Mouse (Mus musculus) stomach, postnatal 0 days (tissue): ENCODE measurements around the gene Mospd2. TPM values are rescaled to one million over a fixed set of nuclear protein-coding genes. Genes with fewer than 3 reads are reported as not detected.

Experiments used
- ATAC-seq: fragments of 200-750 bp; cut with Nextera tagmentation; 2 replicates; pipeline ENCODE4 v1.8.0; 2017; ENCODE audit not compliant: low FRiP score, low TSS enrichment
- DNase-seq: peaks from one replicate; pipeline ENCODE4 v3.0.0-alpha.2; 2016; ENCODE audit warnings: low spot score
- H3K27ac ChIP-seq: fragments of 300-500 bp; sonication (generic); replicated peaks from 2 replicates; pipeline ENCODE4 v1.5.1; 2014; ENCODE audit warnings: mild to moderate bottlenecking, control low read depth
- H3K27me3 ChIP-seq: fragments of 300-500 bp; sonication (generic); 2 replicates; pipeline ENCODE4 v1.6.1; 2014; ENCODE audit warnings: low read length; ENCODE audit not compliant: control insufficient read depth, insufficient read depth
- H3K36me3 ChIP-seq: fragments of 300-500 bp; sonication (generic); 2 replicates; pipeline ENCODE4 v1.6.1; 2014; ENCODE audit warnings: low read length, mixed read lengths; ENCODE audit not compliant: control insufficient read depth, insufficient read depth
- H3K4me1 ChIP-seq: fragments of 300-500 bp; sonication (generic); replicated peaks from 2 replicates; pipeline ENCODE4 v1.6.1; 2014; ENCODE audit warnings: antibody characterized with exemption; ENCODE audit not compliant: control insufficient read depth, insufficient read depth
- H3K4me2 ChIP-seq: fragments of 300-500 bp; sonication (generic); replicated peaks from 2 replicates; pipeline ENCODE4 v1.6.1; 2014; ENCODE audit warnings: low read depth, mild to moderate bottlenecking, control low read depth, moderate library complexity
- H3K4me3 ChIP-seq: fragments of 300-500 bp; sonication (generic); 2 replicates; pipeline ENCODE4 v1.5.1; 2014; ENCODE audit warnings: low read depth, low read length, control low read depth
- H3K9ac ChIP-seq: fragments of 300-500 bp; sonication (generic); 2 replicates; pipeline ENCODE4 v1.6.1; 2014; ENCODE audit warnings: mild to moderate bottlenecking, low read length, control low read depth, mixed read lengths
- H3K9me3 ChIP-seq: fragments of 300-500 bp; sonication (generic); 2 replicates; pipeline ENCODE4 v1.6.1; 2016; ENCODE audit warnings: low read length; ENCODE audit not compliant: control insufficient read depth
- CTCF ChIP-seq: IDR thresholded peaks from 2 replicates; pipeline ENCODE4 v1.5.1; 2016; ENCODE audit warnings: antibody characterized with exemption, low read depth, mild to moderate bottlenecking, moderate library complexity
- EP300 ChIP-seq: optimal IDR thresholded peaks from 2 replicates; pipeline ENCODE3; 2016; ENCODE audit warnings: antibody characterized with exemption
- WGBS: fragments of 180-500 bp; shearing (Covaris S2); extraction: QIAGEN DNeasy Blood & Tissue Kit; methylation state at CpG from one replicate; pipeline ENCODE4 v1.1.7; 2014; 5-methylcytosine and 5-hydroxymethylcytosine counted together
- polyA plus RNA-seq: library from polyadenylated mRNA; unstranded; fragments of >200 nt; fragmentation: Nextera tagmentation; extraction: Ambion mirVana; gene quantifications from 2 replicates; pipeline ENCODE4 v1.2.1, GENCODE M21; 2015

Mospd2 gene
- polyA plus RNA-seq, 1 experiment from 2014 or later = 19.4 TPM

DNA sequence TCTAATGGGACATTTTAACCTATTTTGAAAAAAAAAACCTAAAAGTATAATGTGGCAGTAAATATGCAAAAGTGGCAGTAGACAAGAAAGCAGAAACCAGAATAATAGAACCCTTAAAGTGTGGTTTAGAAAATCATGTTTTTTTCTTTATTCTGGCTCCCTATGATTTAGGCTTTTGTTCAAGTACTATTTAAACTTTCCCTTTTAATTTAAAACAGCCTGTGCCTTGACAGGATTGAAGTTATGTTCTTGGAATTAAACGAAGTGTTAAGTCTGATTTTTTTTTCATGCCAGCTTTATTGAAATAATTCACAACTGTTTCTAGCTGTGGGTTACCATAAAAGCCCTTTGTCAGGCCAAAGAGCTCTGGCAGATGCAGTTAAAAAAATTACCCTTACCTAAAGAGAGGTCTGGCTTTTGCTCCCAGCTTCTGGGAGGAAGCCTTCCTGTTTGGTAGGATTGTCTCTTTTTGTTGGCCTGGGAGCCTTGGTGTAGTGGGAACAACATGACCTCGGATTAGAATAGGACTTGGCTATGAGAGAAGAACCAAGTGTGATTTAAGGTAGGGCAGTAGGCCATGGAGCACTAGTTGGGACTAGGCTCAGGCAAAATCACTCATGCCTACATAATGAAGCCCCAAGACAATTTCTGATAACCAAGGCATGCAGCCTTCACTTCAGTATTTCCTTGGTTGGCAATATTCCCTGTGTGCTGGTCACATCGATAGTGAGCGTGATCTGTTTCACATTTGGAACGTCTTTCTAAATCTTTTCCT lies 27.4 kb downstream of the Mospd2 start:
- Histone ChIP-seq H3K9ac (no peak overlapping the region), H3K36me3 (no peaks in the 10 kb centered on the region), H3K9me3 (no peaks in the 10 kb centered on the region), H3K4me1 (no peaks in the 10 kb centered on the region), H3K4me3 (no peak overlapping the region), H3K27ac (no peak overlapping the region), H3K27me3 (no peaks in the 10 kb centered on the region), H3K4me2 (no peak overlapping the region)
- no peak for TF ChIP-seq EP300
- TF ChIP-seq CTCF = no peak
- WGBS = 69% methylated on average over 5 of the region's 5 CpGs
- ATAC-seq = no peak
- no peak for DNase-seq

DNA sequence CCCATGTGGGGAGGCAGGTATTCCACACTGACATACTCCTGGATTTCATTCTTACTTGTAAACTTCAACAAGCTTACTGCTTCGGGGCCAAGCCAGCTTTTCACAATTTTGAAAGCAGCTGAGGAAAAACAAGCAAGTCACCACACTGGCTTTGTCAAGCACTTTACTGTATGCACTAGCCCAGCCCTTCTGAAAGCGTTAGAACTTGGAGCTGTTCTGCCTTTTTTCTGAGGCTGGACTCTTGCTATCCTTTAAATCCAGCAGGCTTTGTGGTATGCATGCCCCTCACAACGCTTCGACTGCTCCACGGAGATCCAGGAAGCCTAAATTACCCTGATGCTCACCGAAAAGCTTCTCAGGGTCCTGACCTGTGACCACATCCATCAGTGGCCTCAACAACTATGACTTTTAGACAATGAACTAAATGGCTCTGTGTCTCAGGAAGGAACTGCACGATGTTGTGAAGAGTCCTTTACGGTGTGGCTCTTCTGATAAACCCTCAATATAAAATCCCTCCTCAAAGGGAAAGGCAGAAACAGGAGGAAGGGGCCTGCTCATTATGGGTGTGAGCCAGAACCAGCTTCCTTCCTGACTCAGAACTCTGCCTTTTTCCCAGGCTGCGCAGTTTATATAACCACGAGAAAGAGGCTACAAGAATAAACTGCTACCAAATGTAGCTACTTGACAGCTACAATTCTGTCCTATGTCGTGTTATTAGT lies 28.2 kb downstream of the Mospd2 start:
- Histone ChIP-seq H3K36me3 (no peaks in the 10 kb centered on the region), H3K4me1 (no peaks in the 10 kb centered on the region), H3K9me3 (no peaks in the 10 kb centered on the region), H3K4me3 (no peak overlapping the region), H3K9ac (no peak overlapping the region), H3K27ac (no peak overlapping the region), H3K27me3 (no peaks in the 10 kb centered on the region), H3K4me2 (no peak overlapping the region)
- DNase-seq (no peak), ATAC-seq (no peak)
- no peak for TF ChIP-seq EP300
- TF ChIP-seq CTCF = no peak
- 62% methylated on average over 11 of the region's 11 CpGs for WGBS

DNA sequence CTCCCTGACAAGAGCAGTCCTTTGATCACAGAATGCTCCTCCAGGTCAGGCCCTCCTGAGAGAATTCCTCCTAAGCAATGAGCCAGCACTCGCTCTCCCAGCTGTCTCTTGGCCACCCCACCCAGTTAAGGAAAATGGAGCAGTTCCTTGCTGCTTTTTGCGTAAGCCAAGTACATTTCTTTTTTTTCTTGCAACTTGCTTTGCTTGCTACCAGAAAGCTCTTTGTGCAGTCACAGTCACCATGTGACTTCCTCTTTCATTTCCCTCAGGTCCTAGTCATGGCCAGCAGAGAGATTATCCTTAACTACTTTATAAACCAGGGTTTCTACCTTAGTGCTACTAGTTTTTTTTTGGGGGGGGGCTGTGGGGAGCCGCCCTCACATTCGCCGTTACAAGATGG lies 38.6 kb downstream of the Mospd2 start:
- ATAC-seq = no peak
- Histone ChIP-seq H3K27me3 (no peaks in the 10 kb centered on the region), H3K27ac (no peak overlapping the region), H3K4me3 (no peak overlapping the region), H3K4me1 (no peaks in the 10 kb centered on the region), H3K9ac (no peak overlapping the region), H3K9me3 (no peaks in the 10 kb centered on the region), H3K4me2 (no peak overlapping the region), H3K36me3 (no peaks in the 10 kb centered on the region)
- TF ChIP-seq CTCF (no peak), EP300 (no peak)
- DNase-seq = no peak
- WGBS = 96% methylated on average over 5 of the region's 5 CpGs

DNA sequence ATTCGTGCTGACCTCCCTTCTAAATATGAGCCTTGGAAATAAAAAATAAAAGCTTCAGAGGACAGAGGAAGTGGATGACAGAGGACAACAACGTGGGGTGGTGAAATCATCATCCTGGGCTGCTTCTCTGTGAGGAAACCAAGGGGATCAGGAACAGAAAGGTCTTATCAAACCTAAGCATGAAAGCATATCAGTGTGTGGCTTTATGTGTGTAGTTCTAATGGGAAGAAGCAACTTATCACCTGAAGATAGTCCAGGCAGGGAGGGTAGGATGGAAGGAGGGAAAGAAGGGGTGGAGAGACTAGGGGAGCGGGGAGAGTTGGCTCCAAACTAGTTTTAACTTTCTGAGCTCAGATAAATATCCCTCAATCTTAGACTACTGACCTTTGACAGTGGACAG lies 67.2 kb downstream of the Mospd2 start:
- WGBS = 66% methylated on average over 3 of the region's 3 CpGs
- Histone ChIP-seq H3K27ac (no peak overlapping the region), H3K4me3 (no peak overlapping the region), H3K9me3 (no peaks in the 10 kb centered on the region), H3K4me2 (no peak overlapping the region), H3K9ac (no peak overlapping the region), H3K4me1 (no peaks in the 10 kb centered on the region), H3K27me3 (no peaks in the 10 kb centered on the region), H3K36me3 (no peaks in the 10 kb centered on the region)
- ATAC-seq = no peak
- no peak for TF ChIP-seq EP300
- TF ChIP-seq CTCF = no peak
- DNase-seq = no peak

DNA sequence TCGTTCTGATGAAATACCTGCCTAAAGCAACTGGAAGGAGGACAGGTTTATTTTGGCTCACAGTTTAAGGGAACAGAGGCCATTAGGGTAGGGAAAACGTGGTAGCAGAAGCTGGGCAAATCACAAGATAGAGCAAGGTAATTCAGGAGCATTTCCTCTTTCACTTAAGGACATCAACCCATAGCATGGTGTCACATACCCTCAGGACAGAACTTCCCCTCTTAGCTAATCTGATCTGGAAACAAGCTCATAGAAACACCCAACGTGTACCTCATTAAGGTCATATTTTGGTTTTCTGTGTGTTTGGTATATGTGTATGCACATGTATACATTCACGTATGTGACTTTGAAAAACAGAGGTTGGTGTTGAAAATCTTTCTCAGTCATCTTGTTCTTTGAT lies 68.0 kb downstream of the Mospd2 start:
- H3K36me3 ChIP-seq = no peaks in the 10 kb centered on the region
- no peaks in the 10 kb centered on the region for H3K27me3 ChIP-seq
- H3K27ac ChIP-seq = no peak overlapping the region
- H3K4me3 ChIP-seq = no peak overlapping the region
- ATAC-seq = no peak
- H3K9ac ChIP-seq = no peak overlapping the region
- WGBS = 69% methylated on average over 4 of the region's 4 CpGs
- H3K4me2 ChIP-seq = no peak overlapping the region
- DNase-seq = no peak
- no peaks in the 10 kb centered on the region for H3K9me3 ChIP-seq
- no peaks in the 10 kb centered on the region for H3K4me1 ChIP-seq
- TF ChIP-seq EP300 (no peak), CTCF (no peak)

DNA sequence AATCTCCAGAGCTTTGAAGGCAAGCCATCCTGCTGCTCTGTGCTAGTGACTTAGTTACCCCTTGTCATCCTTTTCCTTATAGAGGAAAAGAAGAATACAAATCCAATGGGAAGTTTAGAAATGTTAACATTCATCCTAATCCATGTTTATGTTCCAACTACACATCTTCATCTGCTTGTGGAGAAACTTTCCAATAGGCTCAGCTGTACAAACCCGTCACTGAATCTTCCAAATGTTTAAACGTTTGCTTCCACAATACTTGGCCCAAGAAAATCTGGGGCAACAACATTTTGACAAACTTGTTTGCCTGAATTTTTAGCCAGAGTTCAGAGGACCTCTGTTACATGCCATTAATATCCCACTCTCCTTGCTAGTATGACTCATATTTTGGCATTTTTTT lies 78.3 kb downstream of the Mospd2 start:
- Histone ChIP-seq H3K4me2 (no peak overlapping the region), H3K4me1 (no peaks in the 10 kb centered on the region), H3K27me3 (no peaks in the 10 kb centered on the region), H3K27ac (no peak overlapping the region), H3K9me3 (no peaks in the 10 kb centered on the region), H3K9ac (no peak overlapping the region), H3K36me3 (no peaks in the 10 kb centered on the region), H3K4me3 (no peak overlapping the region)
- WGBS = 32% methylated on average over 2 of the region's 2 CpGs
- no peak for DNase-seq
- no peak for ATAC-seq
- no peak for TF ChIP-seq CTCF
- TF ChIP-seq EP300 = no peak
